Mouse (Mus musculus): Measurements from ENCODE around the gene Lrrc74a. TPM values are rescaled to one million over a fixed set of nuclear protein-coding genes. Genes with fewer than 3 reads are reported as not detected.

Lrrc74a gene
- polyA plus RNA-seq, 1 experiment from 2014 or later, result not detected

DNA sequence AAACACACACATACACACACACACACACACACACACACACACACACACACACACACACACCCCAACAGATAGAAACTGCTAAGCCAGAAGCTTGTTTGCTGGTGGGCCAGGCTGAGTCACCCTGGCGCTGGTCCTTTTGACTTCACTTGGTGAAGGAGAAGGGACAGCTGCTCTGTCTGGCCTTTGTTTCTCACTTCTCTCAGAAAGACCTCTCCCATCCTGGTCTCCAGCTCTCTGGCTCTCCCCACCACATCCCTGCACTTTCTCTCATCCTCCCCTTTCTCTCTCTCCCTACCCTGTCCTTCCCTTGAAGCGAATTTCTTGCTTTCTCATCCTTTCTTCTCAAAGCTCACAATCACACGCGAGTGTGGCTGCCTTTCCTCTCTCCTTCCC, 70.1 kb downstream of the Lrrc74a start:
- Histone ChIP-seq H3K9ac (replicated peaks) (no peak overlapping the region), H3K27ac (ENCODE audit: low read depth) (no peak overlapping the region), H3K4me3 (ENCODE audit: low read depth, low read length) (no peak overlapping the region), H3K36me3 (replicated peaks; ENCODE audit: insufficient read depth, low read length) (no peaks in the 10 kb centered on the region), H3K27me3 (ENCODE audit: insufficient read depth, low read length) (no peaks in the 10 kb centered on the region), H3K4me1 (ENCODE audit: insufficient read depth) (peaks cover 48% of the 10 kb centered on the region), H3K4me2 (ENCODE audit: low read depth, low read length) (no peak overlapping the region), H3K9me3 (ENCODE audit: low read length) (no peaks in the 10 kb centered on the region)
- no peak for DNase-seq
- TF ChIP-seq CTCF (IDR thresholded peaks at IDR 0.05; ENCODE audit: low read depth) (no peak), EP300 (IDR thresholded peaks at IDR 0.05; ENCODE audit: low read depth) (no peak)
- 26% methylated on average over 3 of the region's 4 CpGs for WGBS (ENCODE audit: insufficient replicate concordance)
- no peak for ATAC-seq

DNA sequence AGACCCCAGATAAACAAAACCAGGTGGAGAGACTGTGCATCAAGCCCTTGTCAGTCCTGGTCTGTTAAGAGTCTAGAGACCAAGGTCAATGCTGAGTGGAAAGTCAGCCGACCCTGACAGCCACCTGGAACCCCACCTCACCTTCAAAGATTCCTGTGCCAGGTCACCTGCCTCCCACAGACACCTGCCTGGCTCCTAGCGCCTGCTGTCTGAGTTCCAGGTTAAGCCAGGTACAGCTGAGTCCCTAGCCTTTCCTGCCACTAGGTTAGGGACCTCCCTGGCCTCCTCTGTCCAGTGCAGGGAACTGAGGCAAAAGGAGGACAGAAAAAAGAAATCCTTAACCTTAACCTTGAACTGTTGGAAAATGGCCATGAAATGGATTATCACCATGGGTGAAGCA, 70.7 kb downstream of the Lrrc74a start:
- 59% methylated on average over 2 of the region's 2 CpGs for WGBS (ENCODE audit: insufficient replicate concordance)
- Histone ChIP-seq H3K4me2 (ENCODE audit: low read depth, low read length) (no peak overlapping the region), H3K36me3 (replicated peaks; ENCODE audit: insufficient read depth, low read length) (no peaks in the 10 kb centered on the region), H3K9ac (replicated peaks) (no peak overlapping the region), H3K9me3 (ENCODE audit: low read length) (no peaks in the 10 kb centered on the region), H3K4me3 (ENCODE audit: low read depth, low read length) (no peak overlapping the region), H3K27ac (ENCODE audit: low read depth) (no peak overlapping the region), H3K27me3 (ENCODE audit: insufficient read depth, low read length) (no peaks in the 10 kb centered on the region), H3K4me1 (ENCODE audit: insufficient read depth) (peaks cover 45% of the 10 kb centered on the region)
- no peak for ATAC-seq
- TF ChIP-seq EP300 (IDR thresholded peaks at IDR 0.05; ENCODE audit: low read depth) (no peak), CTCF (IDR thresholded peaks at IDR 0.05; ENCODE audit: low read depth) (no peak)
- no peak for DNase-seq

DNA sequence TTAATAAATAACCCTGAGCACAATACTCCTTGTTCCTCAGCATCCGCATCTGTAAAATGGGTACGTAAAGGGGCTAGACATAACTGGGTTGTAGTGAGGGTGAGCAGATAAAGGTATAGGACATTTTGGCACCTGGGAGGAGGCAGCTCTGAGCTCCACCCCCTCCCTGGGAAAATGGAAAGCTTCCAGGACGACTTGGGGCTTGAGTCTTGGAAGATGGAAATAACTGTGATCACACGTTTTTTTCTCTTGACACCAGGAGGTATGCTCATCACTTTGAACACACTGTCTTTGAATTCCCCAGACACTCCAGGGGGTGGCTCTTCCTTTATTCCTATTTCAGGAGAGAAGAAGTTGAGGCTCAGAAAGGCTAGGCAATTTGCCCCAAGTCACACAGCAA, 71.1 kb downstream of the Lrrc74a start:
- no peaks in the 10 kb centered on the region for H3K36me3 ChIP-seq (replicated peaks; ENCODE audit: insufficient read depth, low read length)
- WGBS (ENCODE audit: insufficient replicate concordance), result 73% methylated on average over 4 of the region's 4 CpGs

GRCm38 (mm10) chr12:86806031-86806922, 72.1 kb downstream of the Lrrc74a start:
- H3K36me3 ChIP-seq (replicated peaks; ENCODE audit: insufficient read depth, low read length), result no peaks in the 10 kb centered on the region
- 24% methylated on average over 15 of the region's 20 CpGs for WGBS (ENCODE audit: insufficient replicate concordance)
- H3K9ac ChIP-seq (replicated peaks), result no peak overlapping the region
- TF ChIP-seq CTCF (IDR thresholded peaks at IDR 0.05; ENCODE audit: low read depth) (no peak), EP300 (IDR thresholded peaks at IDR 0.05; ENCODE audit: low read depth) (no peak)
- ATAC-seq (no peak), DNase-seq (peak; percentile 37)
- no peaks in the 10 kb centered on the region for H3K27me3 ChIP-seq (ENCODE audit: insufficient read depth, low read length)
- no peak overlapping the region for H3K27ac ChIP-seq (ENCODE audit: low read depth)
- peaks cover 41% of the 10 kb centered on the region for H3K4me1 ChIP-seq (ENCODE audit: insufficient read depth)
- H3K9me3 ChIP-seq (ENCODE audit: low read length), result no peaks in the 10 kb centered on the region
- no peak overlapping the region for H3K4me3 ChIP-seq (ENCODE audit: low read depth, low read length)
- H3K4me2 ChIP-seq (ENCODE audit: low read depth, low read length), result no peak overlapping the region

More for the DNA sequence above, 71.1 kb downstream of the Lrrc74a start:
- Histone ChIP-seq H3K4me1 (ENCODE audit: insufficient read depth) (peaks cover 41% of the 10 kb centered on the region), H3K4me2 (ENCODE audit: low read depth, low read length) (no peak overlapping the region), H3K27ac (ENCODE audit: low read depth) (no peak overlapping the region), H3K4me3 (ENCODE audit: low read depth, low read length) (no peak overlapping the region), H3K9ac (replicated peaks) (no peak overlapping the region), H3K9me3 (ENCODE audit: low read length) (no peaks in the 10 kb centered on the region), H3K27me3 (ENCODE audit: insufficient read depth, low read length) (no peaks in the 10 kb centered on the region)
- ATAC-seq (no peak), DNase-seq (no peak)
- TF ChIP-seq EP300 (IDR thresholded peaks at IDR 0.05; ENCODE audit: low read depth) (no peak), CTCF (IDR thresholded peaks at IDR 0.05; ENCODE audit: low read depth) (no peak)

GRCm38 (mm10) chr12:86806923-86807794, 73.0 kb downstream of the Lrrc74a start:
- H3K27ac ChIP-seq (ENCODE audit: low read depth), result no peak overlapping the region
- H3K4me2 ChIP-seq (ENCODE audit: low read depth, low read length), result no peak overlapping the region
- ATAC-seq, result no peak
- no peak for DNase-seq
- WGBS (ENCODE audit: insufficient replicate concordance), result 53% methylated on average over 5 of the region's 5 CpGs
- no peaks in the 10 kb centered on the region for H3K9me3 ChIP-seq (ENCODE audit: low read length)
- no peak overlapping the region for H3K9ac ChIP-seq (replicated peaks)
- no peak overlapping the region for H3K4me3 ChIP-seq (ENCODE audit: low read depth, low read length)
- H3K36me3 ChIP-seq (replicated peaks; ENCODE audit: insufficient read depth, low read length), result no peaks in the 10 kb centered on the region
- no peaks in the 10 kb centered on the region for H3K27me3 ChIP-seq (ENCODE audit: insufficient read depth, low read length)
- H3K4me1 ChIP-seq (ENCODE audit: insufficient read depth), result peaks cover 33% of the 10 kb centered on the region
- TF ChIP-seq CTCF (IDR thresholded peaks at IDR 0.05; ENCODE audit: low read depth) (no peak), EP300 (IDR thresholded peaks at IDR 0.05; ENCODE audit: low read depth) (no peak)

GRCm38 (mm10) chr12:86807795-86808128, 73.6 kb downstream of the Lrrc74a start:
- 54% methylated on average over 4 of the region's 4 CpGs for WGBS (ENCODE audit: insufficient replicate concordance)
- H3K9ac ChIP-seq (replicated peaks), result no peak overlapping the region
- H3K27ac ChIP-seq (ENCODE audit: low read depth), result no peak overlapping the region
- DNase-seq, result no peak
- H3K4me2 ChIP-seq (ENCODE audit: low read depth, low read length), result no peak overlapping the region
- no peaks in the 10 kb centered on the region for H3K36me3 ChIP-seq (replicated peaks; ENCODE audit: insufficient read depth, low read length)
- peaks cover 27% of the 10 kb centered on the region for H3K4me1 ChIP-seq (ENCODE audit: insufficient read depth)
- no peak overlapping the region for H3K4me3 ChIP-seq (ENCODE audit: low read depth, low read length)
- TF ChIP-seq EP300 (IDR thresholded peaks at IDR 0.05; ENCODE audit: low read depth) (no peak), CTCF (IDR thresholded peaks at IDR 0.05; ENCODE audit: low read depth) (no peak)
- no peaks in the 10 kb centered on the region for H3K9me3 ChIP-seq (ENCODE audit: low read length)
- ATAC-seq, result no peak
- H3K27me3 ChIP-seq (ENCODE audit: insufficient read depth, low read length), result no peaks in the 10 kb centered on the region

Measured in liver, postnatal 0 days (tissue).